Mouse (Mus musculus): ENCODE data around the gene Rundc3a. TPM values are rescaled to one million over a fixed set of nuclear protein-coding genes. Genes with fewer than 3 reads are reported as not detected.

Gene Rundc3a
- total RNA-seq, 2 experiments from 2014 or later, result 469 to 527 TPM

DNA sequence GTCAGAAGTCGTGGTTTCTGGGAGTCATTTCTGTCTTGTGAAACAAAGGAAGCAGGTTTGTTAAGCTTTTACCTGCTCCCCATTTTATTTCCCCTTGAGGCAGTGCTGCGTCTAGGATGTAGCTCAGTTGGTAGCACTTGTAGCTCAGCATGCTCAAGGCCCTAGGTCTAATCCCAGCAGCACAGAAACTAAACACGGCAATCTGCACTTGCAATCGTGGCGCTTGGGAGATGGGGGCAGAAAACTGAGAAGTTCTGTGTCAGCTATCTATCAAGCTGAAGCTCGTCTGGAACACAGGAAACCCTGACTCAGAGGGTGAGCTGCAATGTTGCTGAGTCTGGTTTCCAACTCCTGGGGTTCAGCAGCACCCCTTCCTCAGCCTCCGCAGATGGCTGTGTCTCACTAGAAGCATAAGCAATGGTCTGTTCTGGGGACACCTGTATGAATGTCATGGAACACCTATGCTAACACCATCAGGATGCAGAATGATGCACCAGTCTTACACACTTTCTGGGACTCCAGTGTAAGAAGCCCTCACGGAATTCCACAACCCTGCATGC is 35.9 kb downstream of the Rundc3a start:
- no peak for DNase-seq (ENCODE audit: low spot score in 2 of 2)
- intact Hi-C loops (cut with DNase I), result no loop called here

- DNase-seq (ENCODE audit: low spot score in 2 of 2), result no peak
Observed at GRCm38 (mm10) chr11:102429551-102429950, 36.3 kb downstream of the Rundc3a start.

GRCm38 (mm10) chr11:102430121-102431017 is 37.2 kb downstream of the Rundc3a start, which contains the start of gene Grn:
Gene Grn, plus strand, starts transcription at chr11:102430315.
- intact Hi-C loops (cut with DNase I), result loop anchor here (2.0 to 5.0 kb wide), 2 partner anchors 122 to 228 kb away; no protein-coding TSS in a partner anchor
- peak; percentile 85 to 88 for DNase-seq (ENCODE audit: low spot score in 2 of 2)

More at GRCm38 (mm10) chr11:102429551-102429950, 36.3 kb downstream of the Rundc3a start:
- intact Hi-C loops (cut with DNase I), result no loop called here

DNA sequence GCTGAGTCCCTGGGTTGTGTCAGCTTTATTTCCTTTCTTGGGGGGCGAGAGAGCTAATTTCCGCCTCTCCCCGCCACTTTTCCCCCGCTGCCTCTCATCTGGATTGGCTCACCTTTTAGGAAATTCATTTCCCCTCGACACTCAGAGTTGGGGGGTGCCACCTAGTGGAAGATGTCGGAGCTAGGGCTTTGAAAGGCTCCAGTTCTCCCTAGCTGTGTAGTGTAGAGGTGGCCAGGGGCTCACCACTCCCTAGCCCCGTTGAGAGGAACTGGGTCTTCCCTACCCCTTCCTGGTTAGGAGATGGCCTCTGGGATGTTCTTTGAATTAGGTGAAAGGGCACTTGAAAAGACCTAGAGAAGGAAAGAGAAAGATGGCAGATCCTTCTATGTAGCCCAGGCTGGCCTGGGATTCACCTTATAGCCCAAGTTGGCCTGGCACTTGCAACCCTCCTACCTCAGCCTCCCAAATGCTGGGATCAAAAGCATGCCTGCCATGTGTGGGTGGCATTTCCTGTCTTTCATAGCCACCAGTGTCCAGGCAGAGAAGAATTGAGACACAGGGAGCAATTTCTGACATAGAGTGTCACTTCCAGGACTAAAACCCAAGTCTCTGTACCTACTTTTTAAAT is 37.9 kb downstream of the Rundc3a start:
- intact Hi-C loops (cut with DNase I), result loop anchor here (2.0 to 5.0 kb wide), 2 partner anchors 122 to 229 kb away; no protein-coding TSS in a partner anchor
- DNase-seq (ENCODE audit: low spot score in 2 of 2), result peak in 1 of 2 experiments; percentile 77

DNA sequence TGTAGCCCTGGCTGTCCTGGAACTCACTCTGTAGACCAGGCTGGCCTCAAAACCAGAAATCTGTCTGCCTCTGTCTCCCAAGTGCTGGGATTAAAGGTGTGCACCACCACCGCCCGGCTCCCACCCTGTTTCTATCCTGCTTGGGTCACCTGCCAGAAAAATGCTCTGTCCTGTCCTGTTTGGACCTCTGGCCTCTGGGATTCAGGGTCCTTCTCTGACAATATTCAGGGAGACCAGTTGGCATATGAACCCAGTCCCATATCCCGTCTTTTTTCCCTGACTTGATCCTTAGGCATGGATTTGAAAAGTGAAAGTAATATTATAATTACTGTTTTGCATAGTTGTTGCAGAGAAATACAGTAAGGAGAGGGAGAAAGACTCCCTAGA is 38.5 kb downstream of the Rundc3a start:
- no peak for DNase-seq (ENCODE audit: low spot score in 2 of 2)
- intact Hi-C loops (cut with DNase I), result loop anchor here (2.0 to 5.0 kb wide), 2 partner anchors 123 to 229 kb away; no protein-coding TSS in a partner anchor

GRCm38 (mm10) chr11:102432115-102432843 is 39.1 kb downstream of the Rundc3a start:
- no peak for DNase-seq (ENCODE audit: low spot score in 2 of 2)
- intact Hi-C loops (cut with DNase I), result loop anchor here (5.0 kb wide), 1 partner anchor 230 kb away; no protein-coding TSS in a partner anchor

GRCm38 (mm10) chr11:102432896-102433295 is 39.7 kb downstream of the Rundc3a start:
- DNase-seq (ENCODE audit: low spot score in 2 of 2), result peak in 1 of 2 experiments; percentile 25
- intact Hi-C loops (cut with DNase I), result loop anchor here (5.0 kb wide), 1 partner anchor 231 kb away; no protein-coding TSS in a partner anchor

DNA sequence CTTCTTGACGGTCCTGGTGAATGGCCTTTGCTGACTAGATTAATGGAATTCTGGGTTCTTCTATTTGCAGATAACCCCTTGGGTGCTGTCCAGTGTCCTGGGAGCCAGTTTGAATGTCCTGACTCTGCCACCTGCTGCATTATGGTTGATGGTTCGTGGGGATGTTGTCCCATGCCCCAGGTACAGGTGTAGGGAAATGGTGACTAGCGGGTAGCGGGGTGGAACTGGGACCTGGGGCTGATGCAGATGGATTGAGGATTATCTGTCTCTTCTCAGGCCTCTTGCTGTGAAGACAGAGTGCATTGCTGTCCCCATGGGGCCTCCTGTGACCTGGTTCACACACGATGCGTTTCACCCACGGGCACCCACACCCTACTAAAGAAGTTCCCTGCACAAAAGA is 40.7 kb downstream of the Rundc3a start:
- intact Hi-C loops (cut with DNase I), result loop anchor here (5.0 kb wide), 1 partner anchor 232 kb away; no protein-coding TSS in a partner anchor
- peak in 1 of 2 experiments; percentile 3 for DNase-seq (ENCODE audit: low spot score in 2 of 2)

GRCm38 (mm10) chr11:102434406-102434805 is 41.2 kb downstream of the Rundc3a start:
- DNase-seq (ENCODE audit: low spot score in 2 of 2), result peak; percentile 83 to 88
- intact Hi-C loops (cut with DNase I), result loop anchor here (5.0 kb wide), 1 partner anchor 232 kb away; no protein-coding TSS in a partner anchor

DNA sequence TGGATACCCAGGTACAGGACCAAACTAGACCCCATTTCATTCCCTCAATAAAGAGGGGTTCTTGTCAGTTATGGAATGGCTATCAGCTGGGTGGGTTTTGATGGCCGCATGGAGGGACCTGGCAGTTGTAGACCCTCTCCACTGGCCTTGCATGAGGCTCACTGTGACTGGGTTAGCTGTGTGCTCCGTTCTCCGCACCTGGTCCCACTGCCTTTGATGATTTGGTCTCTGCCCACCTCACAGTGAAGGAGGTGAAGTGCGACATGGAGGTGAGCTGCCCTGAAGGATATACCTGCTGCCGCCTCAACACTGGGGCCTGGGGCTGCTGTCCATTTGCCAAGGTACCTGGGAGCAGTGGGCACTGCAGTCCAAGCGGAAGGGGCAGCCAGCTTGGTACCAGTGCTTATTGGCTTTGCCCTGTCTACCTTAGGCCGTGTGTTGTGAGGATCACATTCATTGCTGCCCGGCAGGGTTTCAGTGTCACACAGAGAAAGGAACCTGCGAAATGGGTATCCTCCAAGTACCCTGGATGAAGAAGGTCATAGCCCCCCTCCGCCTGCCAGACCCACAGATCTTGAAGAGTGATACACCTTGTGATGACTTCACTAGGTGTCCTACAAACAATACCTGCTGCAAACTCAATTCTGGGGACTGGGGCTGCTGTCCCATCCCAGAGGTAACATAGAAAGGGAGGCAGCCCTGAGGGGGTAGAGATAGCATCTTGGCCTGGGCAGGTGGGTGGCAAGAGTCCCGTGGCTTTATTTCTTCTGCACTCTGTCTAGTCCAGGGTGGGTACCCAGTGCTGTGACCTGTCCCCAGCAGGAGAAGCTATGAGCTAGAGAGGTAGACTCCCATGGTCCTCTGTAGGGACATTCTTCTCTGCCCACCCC is 41.9 kb downstream of the Rundc3a start:
- intact Hi-C loops (cut with DNase I), result loop anchor here (5.0 kb wide), 2 partner anchors 38 to 233 kb away; no protein-coding TSS in a partner anchor
- no peak for DNase-seq (ENCODE audit: low spot score in 2 of 2)

GRCm38 (mm10) chr11:102435754-102436470 is 42.7 kb downstream of the Rundc3a start:
- intact Hi-C loops (cut with DNase I), result loop anchor here (5.0 kb wide), 1 partner anchor 39 kb away; no protein-coding TSS in a partner anchor
- DNase-seq (ENCODE audit: low spot score in 2 of 2), result no peak

DNA sequence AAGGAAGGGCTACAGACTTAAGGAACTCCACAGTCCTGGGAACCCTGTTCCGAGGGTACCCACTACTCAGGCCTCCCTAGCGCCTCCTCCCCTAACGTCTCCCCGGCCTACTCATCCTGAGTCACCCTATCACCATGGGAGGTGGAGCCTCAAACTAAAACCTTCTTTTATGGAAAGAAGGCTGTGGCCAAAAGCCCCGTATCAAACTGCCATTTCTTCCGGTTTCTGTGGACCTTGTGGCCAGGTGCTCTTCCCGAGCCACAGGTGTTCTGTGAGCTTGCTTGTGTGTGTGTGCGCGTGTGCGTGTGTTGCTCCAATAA is 43.2 kb downstream of the Rundc3a start:
- intact Hi-C loops (cut with DNase I), result loop anchor here (5.0 kb wide), 1 partner anchor 39 kb away; no protein-coding TSS in a partner anchor

DNA sequence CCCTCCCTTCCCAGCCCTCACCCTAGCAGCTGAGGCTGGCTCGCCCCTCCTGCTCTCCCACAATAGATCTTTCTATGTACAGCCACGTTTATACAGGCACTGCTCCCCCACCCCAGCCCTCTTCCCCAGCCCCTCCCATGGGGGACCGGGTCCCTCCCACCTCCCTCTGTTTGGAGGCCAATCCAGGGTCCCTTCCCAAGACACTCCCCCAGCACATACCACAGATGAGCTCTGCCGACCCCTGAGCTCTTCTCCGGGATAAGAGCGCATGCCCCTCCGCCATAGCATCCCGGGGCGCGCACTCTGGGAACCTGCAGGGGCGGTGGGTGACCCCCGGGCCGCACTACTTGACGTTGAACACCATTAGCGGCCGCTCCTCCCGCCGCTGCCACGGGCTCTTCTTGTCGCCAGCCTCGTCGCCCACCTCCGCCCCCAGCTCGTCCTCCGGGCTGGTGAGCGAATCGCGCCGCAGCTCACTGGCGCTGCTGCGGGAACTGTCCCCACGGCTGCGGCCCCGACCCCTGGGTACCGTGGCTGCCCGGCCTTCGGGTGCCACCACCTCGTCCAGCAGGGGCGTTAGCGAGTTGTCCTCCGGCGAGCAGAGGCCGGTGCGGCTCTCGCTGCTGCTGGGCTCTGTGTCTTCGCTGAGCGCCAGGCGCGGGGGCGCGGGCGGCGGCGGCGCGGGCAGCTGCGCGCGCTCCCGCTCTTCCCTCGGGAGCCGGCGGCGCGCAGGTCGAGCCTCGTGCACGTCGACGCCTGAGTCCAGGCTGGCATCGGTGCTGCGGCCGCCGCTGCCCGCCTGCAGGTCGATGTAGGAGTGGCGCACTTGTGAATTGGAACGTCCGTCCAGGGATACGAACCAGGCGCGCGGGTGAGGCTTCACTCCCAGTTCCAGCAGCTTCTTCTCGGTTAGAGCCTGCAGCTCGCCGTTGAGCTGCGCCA is 44.2 kb downstream of the Rundc3a start:
- intact Hi-C loops (cut with DNase I), result loop anchor here (5.0 kb wide), 1 partner anchor 40 kb away; no protein-coding TSS in a partner anchor
- DNase-seq (ENCODE audit: low spot score in 2 of 2), result peak; percentile 74 to 88

More for the DNA sequence above, 43.2 kb downstream of the Rundc3a start:
- no peak for DNase-seq (ENCODE audit: low spot score in 2 of 2)

DNA sequence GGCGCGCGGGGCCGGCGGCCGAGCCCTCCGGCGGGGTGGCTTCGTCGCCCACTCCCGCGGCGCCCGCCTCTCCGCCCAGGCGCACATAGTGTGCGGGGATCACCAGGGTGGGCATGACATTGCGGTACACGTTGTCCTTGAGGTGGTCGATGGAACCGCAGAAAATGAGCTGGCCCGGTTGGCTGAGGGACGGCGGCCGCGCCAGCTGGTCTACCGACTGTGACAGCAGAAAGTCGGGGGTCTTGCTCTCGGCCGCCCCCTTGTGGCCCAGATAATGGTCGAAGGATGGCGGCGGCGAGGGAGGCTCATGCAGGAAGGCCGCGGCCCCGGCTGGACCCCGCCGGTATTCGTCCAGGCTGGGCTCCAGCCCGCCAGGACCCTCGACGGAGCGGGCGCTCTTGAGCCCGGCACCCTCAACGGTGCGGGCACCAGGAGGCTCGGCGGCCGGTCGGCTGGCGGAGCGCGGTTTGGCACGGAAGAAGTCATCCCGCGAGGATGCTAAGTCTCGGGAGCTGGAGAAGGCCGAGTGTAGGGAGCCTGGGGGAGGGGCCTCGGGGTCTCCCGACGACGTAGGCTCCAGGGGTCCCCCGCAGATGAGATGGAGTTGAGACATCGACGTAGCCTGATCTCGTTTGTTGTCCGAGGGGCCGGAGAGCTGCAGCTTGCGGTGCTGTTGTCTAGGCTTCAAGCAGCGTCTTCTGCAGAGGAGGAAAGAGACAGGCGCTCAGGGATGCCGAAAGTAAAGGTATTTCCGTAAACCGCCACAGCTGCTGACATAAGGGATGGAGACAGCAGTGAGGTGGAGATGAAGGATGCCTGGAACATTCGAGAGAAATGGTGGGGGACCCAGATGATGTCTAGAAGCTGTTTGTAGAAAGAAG is 45.2 kb downstream of the Rundc3a start:
- peak; percentile 80 to 85 for DNase-seq (ENCODE audit: low spot score in 2 of 2)
- intact Hi-C loops (cut with DNase I), result loop anchor here (5.0 kb wide), 1 partner anchor 41 kb away; no protein-coding TSS in a partner anchor

Data from left cerebral cortex, postnatal 36 days (tissue).